Mouse (Mus musculus): ENCODE results near the gene Nelfcd.

DNA sequence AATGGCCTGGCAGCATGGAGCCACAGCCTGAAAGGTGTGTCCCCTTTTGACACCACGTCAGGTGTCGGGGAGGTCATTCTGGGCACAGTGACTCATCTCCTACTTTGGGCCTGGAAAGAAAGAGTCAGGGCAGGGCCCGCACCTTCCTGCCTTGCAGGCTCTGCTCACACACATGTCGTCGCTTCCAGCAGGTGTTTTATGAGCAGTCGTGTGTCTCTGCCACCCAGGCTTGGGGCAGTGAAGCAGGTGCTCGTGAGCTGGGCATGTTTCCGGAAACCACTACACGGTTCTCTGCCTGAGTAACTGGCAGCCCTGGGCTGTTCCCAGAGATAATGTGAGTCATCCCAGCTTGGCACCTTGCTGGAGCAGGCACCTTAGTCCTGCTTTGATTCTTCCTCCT is 26.9 kb downstream of the Nelfcd start:
- TF ChIP-seq CTCF (IDR thresholded peaks at IDR 0.05; ENCODE audit: insufficient read depth, low read length) (no peak), POLR2A (IDR thresholded peaks at IDR 0.05; ENCODE audit: borderline replicate concordance, extremely low read depth, low read depth, low read length) (no peak)
